Mouse (Mus musculus) MEL (cell line): ENCODE results near the gene Tmc4. TPM values are rescaled to one million over a fixed set of nuclear protein-coding genes. Genes with fewer than 3 reads are reported as not detected.
"Not testable (repeated sequence)": the region's sequence is repeated elsewhere in the genome, so short reads cannot be mapped to it uniquely, and the experiment has no call there.

Experiments used
- DNase-seq: peaks from one replicate; pipeline ENCODE4 v3.0.0; 2011; ENCODE audit warnings: low read depth, low spot score
- H3K27ac ChIP-seq: 2 replicates; pipeline ENCODE4 v1.5.1; 2012; ENCODE audit warnings: low read depth, mild to moderate bottlenecking, control low read depth, low read length, moderate library complexity; ENCODE audit not compliant: control insufficient read depth
- H3K27me3 ChIP-seq, 2 experiments: fragments of 150-350 bp in 1 of 2; sonication (generic) in 1 of 2; 2 replicates each; pipeline ENCODE4 v1.6.1; 2012; ENCODE audit warnings: low read length in 2 of 2, mild to moderate bottlenecking in 2 of 2, improper control_type of control experiment in 1 of 2, moderate library complexity in 1 of 2; ENCODE audit not compliant: insufficient read depth in 2 of 2, control insufficient read depth in 1 of 2
- H3K36me3 ChIP-seq, 2 experiments: 2 replicates each; pipeline ENCODE4 v1.6.1; 2012 to 2014; ENCODE audit warnings: low read length in 2 of 2, improper control_type of control experiment in 1 of 2, inconsistent platforms in 1 of 2, mild to moderate bottlenecking in 1 of 2; ENCODE audit not compliant: insufficient read depth in 2 of 2, control insufficient read depth in 1 of 2
- H3K4me1 ChIP-seq, 2 experiments: fragments of 150-350 bp in 1 of 2; sonication (generic) in 1 of 2; 2 replicates each; pipeline ENCODE4 v1.6.1; 2012; ENCODE audit warnings: low read length in 2 of 2, improper control_type of control experiment in 1 of 2, mild to moderate bottlenecking in 1 of 2; ENCODE audit not compliant: insufficient read depth in 2 of 2, control insufficient read depth in 1 of 2
- H3K4me3 ChIP-seq, 2 experiments: fragments of 150-350 bp in 1 of 2; sonication (generic) in 1 of 2; 2 replicates each; pipeline ENCODE4 v1.5.1; 2012; ENCODE audit warnings: low read depth in 2 of 2, low read length in 2 of 2, mild to moderate bottlenecking in 2 of 2, moderate library complexity in 2 of 2, control low read depth in 1 of 2, improper control_type of control experiment in 1 of 2; ENCODE audit not compliant: control insufficient read depth in 1 of 2, insufficient read depth in 1 of 2
- H3K79me2 ChIP-seq: 2 replicates; pipeline ENCODE4 v1.6.1; 2012; ENCODE audit warnings: mild to moderate bottlenecking, low read length, moderate library complexity; ENCODE audit not compliant: control insufficient read depth, poor library complexity, insufficient read depth
- H3K9ac ChIP-seq: 2 replicates; pipeline ENCODE4 v1.6.1; 2012; ENCODE audit warnings: low read depth, mild to moderate bottlenecking, control low read depth, low read length, moderate library complexity; ENCODE audit not compliant: control insufficient read depth, poor library complexity, severe bottlenecking
- H3K9me3 ChIP-seq: fragments of 150-350 bp; sonication (generic); replicated peaks from 2 replicates; pipeline ENCODE4 v1.6.1; 2012; ENCODE audit warnings: mild to moderate bottlenecking, low read length, improper control_type of control experiment, moderate library complexity; ENCODE audit not compliant: insufficient read depth
- CHD1 ChIP-seq: IDR thresholded peaks from 2 replicates; pipeline ENCODE4 v1.6.1; 2012; ENCODE audit warnings: low read depth, mild to moderate bottlenecking, inconsistent platforms, low read length, improper control_type of control experiment
- CHD2 ChIP-seq: IDR thresholded peaks from 2 replicates; pipeline ENCODE4 v1.6.1; 2011; ENCODE audit warnings: low read length, improper control_type of control experiment
- CTCF ChIP-seq, 3 experiments: IDR thresholded peaks in 2 of 3; conservative IDR thresholded peaks in 1 of 3; 2 replicates each; pipeline ENCODE4 v1.5.1; 2011 to 2012; ENCODE audit warnings: low read length in 3 of 3, low read depth in 2 of 3, mild to moderate bottlenecking in 2 of 3, improper control_type of control experiment in 1 of 3, inconsistent platforms in 1 of 3, mixed read lengths in 1 of 3, moderate library complexity in 1 of 3; ENCODE audit not compliant: control insufficient read depth in 1 of 3, insufficient read depth in 1 of 3, poor library complexity in 1 of 3, severe bottlenecking in 1 of 3
- ELF1 ChIP-seq: IDR thresholded peaks from 2 replicates; pipeline ENCODE4 v1.6.1; 2014; ENCODE audit warnings: low read depth, mild to moderate bottlenecking, inconsistent platforms, low read length, improper control_type of control experiment, moderate library complexity
- EP300 ChIP-seq, 2 experiments: IDR thresholded peaks; 2 replicates each; pipeline ENCODE4 v1.6.1; 2011; ENCODE audit warnings: improper control_type of control experiment in 2 of 2, low read length in 2 of 2, low read depth in 1 of 2, mild to moderate bottlenecking in 1 of 2
- GABPA ChIP-seq: IDR thresholded peaks from 2 replicates; pipeline ENCODE4 v1.6.1; 2012; ENCODE audit warnings: low read depth, mild to moderate bottlenecking, inconsistent platforms, low read length, improper control_type of control experiment, moderate library complexity
- HCFC1 ChIP-seq: IDR thresholded peaks from 2 replicates; pipeline ENCODE4 v1.6.1; 2012; ENCODE audit warnings: low read depth, mild to moderate bottlenecking, inconsistent platforms, low read length, improper control_type of control experiment, moderate library complexity
- JUND ChIP-seq: IDR thresholded peaks from 2 replicates; pipeline ENCODE4 v1.6.1; 2011; ENCODE audit warnings: low read depth, mild to moderate bottlenecking, improper control_type of control experiment, low read length
- KAT2A ChIP-seq: conservative IDR thresholded peaks from 2 replicates; pipeline ENCODE4 v1.6.1; 2012; ENCODE audit warnings: low read depth, low read length, improper control_type of control experiment, inconsistent platforms
- MYB ChIP-seq: IDR thresholded peaks from 2 replicates; pipeline ENCODE4 v1.6.1; 2011; ENCODE audit warnings: mild to moderate bottlenecking, low read depth, low read length, improper control_type of control experiment
- MYC ChIP-seq: IDR thresholded peaks from 2 replicates; pipeline ENCODE4 v1.6.1; 2011; ENCODE audit warnings: low read depth, mild to moderate bottlenecking, low read length, improper control_type of control experiment, moderate library complexity
- NELFE ChIP-seq: IDR thresholded peaks from 2 replicates; pipeline ENCODE4 v1.6.1; 2011; ENCODE audit warnings: low read depth, low read length, improper control_type of control experiment
- NRF1 ChIP-seq: IDR thresholded peaks from 2 replicates; pipeline ENCODE4 v1.6.1; 2014; ENCODE audit warnings: low read depth, mild to moderate bottlenecking, inconsistent platforms, low read length, improper control_type of control experiment, moderate library complexity; ENCODE audit not compliant: poor library complexity, insufficient read depth, severe bottlenecking
- POLR2A ChIP-seq, 2 experiments: IDR thresholded peaks; 2 replicates each; pipeline ENCODE4 v1.6.1; 2011 to 2012; ENCODE audit warnings: low read length in 2 of 2, mild to moderate bottlenecking in 2 of 2, control low read depth in 1 of 2, improper control_type of control experiment in 1 of 2, low read depth in 1 of 2, moderate library complexity in 1 of 2; ENCODE audit not compliant: control insufficient read depth in 1 of 2, insufficient read depth in 1 of 2, poor library complexity in 1 of 2
- POLR2AphosphoS2 ChIP-seq: IDR thresholded peaks from 2 replicates; pipeline ENCODE4 v1.6.1; 2011; ENCODE audit warnings: low read length, improper control_type of control experiment
- POLR2AphosphoS5 ChIP-seq: IDR thresholded peaks from 2 replicates; pipeline ENCODE4 v1.6.1; 2012; ENCODE audit warnings: low read depth, borderline replicate concordance, mild to moderate bottlenecking, inconsistent platforms, low read length, moderate library complexity, mixed read lengths
- RAD21 ChIP-seq: IDR thresholded peaks from 2 replicates; pipeline ENCODE4 v1.6.1; 2011; ENCODE audit warnings: mild to moderate bottlenecking, low read depth, low read length, improper control_type of control experiment
- UBTF ChIP-seq: IDR thresholded peaks from 2 replicates; pipeline ENCODE4 v1.6.1; 2012; ENCODE audit warnings: low read depth, mild to moderate bottlenecking, inconsistent platforms, low read length, improper control_type of control experiment, moderate library complexity, borderline replicate concordance; ENCODE audit not compliant: insufficient read depth
- ZC3H11A ChIP-seq: IDR thresholded peaks from 2 replicates; pipeline ENCODE4 v1.6.1; 2012; ENCODE audit warnings: low read depth, mild to moderate bottlenecking, inconsistent platforms, low read length, improper control_type of control experiment
- polyA plus RNA-seq, 2 experiments: library from polyadenylated mRNA; stranded (reverse) in 1 of 2; unstranded in 1 of 2; fragments of >175 nt in 1 of 2; fragments of >200 nt in 1 of 2; gene quantifications; 2 replicates each; pipeline versions ENCODE4 v1.2.1 to v1.2.4; 2012; ENCODE audit warnings: low replicate concordance in 2 of 2, low read depth in 1 of 2; ENCODE audit not compliant: insufficient read length in 2 of 2, insufficient read depth in 1 of 2, missing spikeins in 1 of 2
- total RNA-seq: library from RNA; depleted of rRNA; stranded (reverse); fragments of 300-350 nt; gene quantifications from 2 replicates; pipeline ENCODE4 v1.2.3, GENCODE M21; 2012; rRNA removed

Gene Tmc4
- total RNA-seq (2.0 and 2.7 TPM in 2 replicates), polyA plus RNA-seq (10 to 100 TPM in 1 of 2 experiments, not detected in 1; 16.8 TPM)

DNA sequence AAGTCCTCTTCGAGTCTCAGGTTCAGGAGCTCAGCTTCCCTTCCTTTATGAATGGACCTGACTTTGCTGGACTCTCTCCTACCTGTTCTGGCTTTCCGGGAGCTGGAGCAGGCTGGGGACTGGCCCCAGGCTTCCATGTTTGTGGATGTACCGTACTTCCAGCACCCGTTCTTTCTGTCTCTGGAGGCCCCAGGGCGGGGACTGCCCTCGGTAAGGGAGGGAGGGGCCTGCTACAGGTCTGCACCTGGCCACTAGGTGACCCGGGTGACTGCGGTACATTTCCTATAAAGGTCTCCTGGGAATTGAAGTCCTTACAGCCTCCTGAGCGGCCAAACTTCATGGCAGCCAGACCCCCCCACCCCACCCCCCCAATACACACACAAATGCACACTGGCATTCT, at the start of gene Tmc4:
Gene Tmc4 (minus strand): TSS at position 212 of the 400 bp plus-strand sequence.
- H3K4me1 ChIP-seq: no peaks in the 10 kb centered on the region

DNA sequence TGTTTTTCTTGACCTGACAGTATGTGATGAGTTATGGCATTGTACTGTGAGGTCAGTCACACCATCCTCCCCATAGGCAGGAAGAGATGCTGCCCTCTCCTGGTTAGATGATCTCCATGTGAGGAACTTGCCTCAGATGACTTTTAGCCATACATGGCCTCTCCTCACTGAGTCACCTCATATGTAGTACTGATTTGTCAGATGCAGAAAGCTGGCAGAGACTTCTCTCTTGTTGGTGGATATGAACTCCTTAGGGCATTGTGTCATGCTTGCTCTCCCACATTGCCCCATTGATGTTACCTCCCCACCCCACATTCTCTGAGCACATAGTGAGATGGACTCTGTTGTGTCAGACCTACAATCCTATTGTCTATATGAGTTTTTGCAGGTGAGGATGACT, 48.1 kb upstream of the Tmc4 start:
- H3K36me3 ChIP-seq, H3K9ac ChIP-seq, H3K9me3 ChIP-seq, H3K27ac ChIP-seq, H3K4me1 ChIP-seq, H3K27me3 ChIP-seq, H3K79me2 ChIP-seq, H3K4me3 ChIP-seq, DNase-seq: not testable (repeated sequence)

More for the DNA sequence above, at the start of gene Tmc4:
- H3K27ac ChIP-seq: no peak within 1 kb of the TSS
- DNase-seq: no peak
- H3K9ac ChIP-seq: no peak within 1 kb of the TSS
- no peaks in the 10 kb centered on the region for H3K36me3 ChIP-seq
- no peaks in the 10 kb centered on the region for H3K27me3 ChIP-seq
- H3K79me2 ChIP-seq: no peaks in the 10 kb centered on the region
- TF ChIP-seq POLR2AphosphoS5 (no peak), MYB (no peak), HCFC1 (no peak), NRF1 (no peak), GABPA (no peak), UBTF (no peak), CHD1 (no peak), RAD21 (no peak), ELF1 (no peak), KAT2A (no peak), POLR2A (IDR thresholded peaks at IDR 0.05; ENCODE audit: control insufficient read depth in 1 of 2, insufficient read depth in 1 of 2, low read depth in 1 of 2, low read length in 2 of 2, poor library complexity in 1 of 2) (no peak), ZC3H11A (no peak), JUND (no peak), POLR2AphosphoS2 (no peak), MYC (no peak), NELFE (no peak), CHD2 (no peak), EP300 (IDR thresholded peaks at IDR 0.05; ENCODE audit: low read depth in 1 of 2, low read length in 2 of 2) (no peak), CTCF (IDR thresholded peaks at IDR 0.05 in 2 of 3, conservative IDR thresholded peaks at IDR 0.05 in 1 of 3; ENCODE audit: control insufficient read depth in 1 of 3, insufficient read depth in 1 of 3, low read depth in 2 of 3, low read length in 3 of 3, poor library complexity in 1 of 3, severe bottlenecking in 1 of 3) (no peak)
- H3K9me3 ChIP-seq: no peaks in the 10 kb centered on the region
- H3K4me3 ChIP-seq: no peak within 1 kb of the TSS

DNA sequence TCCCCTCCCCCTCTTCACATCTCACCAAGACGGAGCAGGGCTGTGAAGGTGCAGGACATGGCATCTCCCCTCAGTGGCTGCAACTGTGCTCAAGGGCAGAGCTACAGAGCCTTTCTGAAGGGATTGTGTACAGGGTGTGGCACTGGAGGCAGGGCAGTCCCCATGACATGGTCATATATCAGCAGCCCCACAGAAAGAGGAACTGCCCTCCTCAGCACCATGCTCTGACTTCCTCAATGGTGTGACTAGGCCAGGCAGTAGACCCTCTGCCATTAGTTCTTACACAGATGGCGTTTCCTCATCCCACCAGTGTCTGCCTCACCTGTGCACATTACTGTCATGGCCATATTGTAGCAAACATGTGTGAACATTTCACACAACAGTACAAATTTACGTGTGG, 42.9 kb upstream of the Tmc4 start, which contains the start of gene Pirb:
Gene Pirb (minus strand): TSS at position 124 of the 400 bp plus-strand sequence.
- DNase-seq, H3K4me1 ChIP-seq, H3K9ac ChIP-seq, H3K27ac ChIP-seq, H3K9me3 ChIP-seq, H3K27me3 ChIP-seq, H3K79me2 ChIP-seq, H3K4me3 ChIP-seq, H3K36me3 ChIP-seq: not testable (repeated sequence)
